Comparison of ENCODE assay signal across 23 mouse cellular contexts in the genomic region with DNA sequence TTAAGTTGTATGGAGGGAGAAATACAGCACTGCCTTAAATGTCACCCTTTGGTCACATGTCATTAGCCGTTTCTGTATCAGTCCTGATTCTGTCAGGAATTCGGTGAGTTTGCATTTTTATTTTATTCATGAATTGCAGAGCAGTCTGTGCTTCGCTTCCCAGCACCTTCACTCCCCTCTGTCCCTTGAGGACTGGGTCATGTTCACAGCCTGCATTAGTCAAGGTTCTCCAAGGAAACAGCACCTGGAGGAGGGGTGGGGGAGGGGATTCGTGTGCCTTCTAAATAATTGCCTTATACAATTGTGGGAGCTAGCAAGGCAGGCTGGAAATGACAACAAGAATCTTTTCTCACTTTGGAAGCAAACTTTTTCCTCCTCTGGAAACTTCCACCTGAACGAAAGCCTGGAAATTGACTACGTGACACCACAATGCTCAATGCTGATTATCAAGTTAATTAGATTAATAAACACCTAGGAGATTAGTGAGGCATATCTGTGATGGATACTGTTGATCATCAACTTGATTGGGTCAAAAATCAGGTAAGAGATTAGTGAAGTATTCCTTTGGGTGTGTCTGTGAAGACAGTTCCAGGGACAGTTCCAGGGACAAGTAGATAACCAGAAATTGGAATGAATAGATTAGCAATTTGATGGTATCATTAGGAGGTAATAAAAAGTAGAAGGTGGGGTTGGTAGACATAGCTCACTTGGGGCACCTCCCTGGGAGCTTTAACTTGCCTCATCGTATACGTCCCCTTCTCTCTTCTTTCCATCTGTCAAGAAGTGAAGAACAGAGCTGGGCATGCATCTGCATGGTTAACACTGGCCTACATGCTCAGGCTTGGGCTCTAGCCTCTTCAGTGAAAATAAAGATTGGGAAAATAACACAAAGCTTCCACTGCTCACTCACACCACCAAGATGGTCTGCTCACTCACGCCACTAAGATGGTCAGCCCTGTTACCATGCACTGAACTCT.
DNase-seq lines count a peak whose midpoint lies in the region; ATAC-seq lines count a peak whose summit lies in the region.
"Had no signal": no experiment of that assay in that cellular context is flagged by ENCODE, and none has a peak within 500 bp of the region (broad histone marks: within the 10 kb centered on the region; RNA-seq: fewer than 3 reads in every experiment).

No protein-coding gene starts in this region.

- H3K9me3 ChIP-seq in embryonic facial prominence, embryonic 14.5 days (ENCODE audit: control insufficient read depth, low read length), result no peaks in the 10 kb centered on the region
- no peaks in the 10 kb centered on the region for H3K9me3 ChIP-seq in embryonic facial prominence, embryonic 10.5 days
- no peaks in the 10 kb centered on the region for H3K9me3 ChIP-seq in kidney, embryonic 14.5 days (ENCODE audit: control insufficient read depth, low read length)
- H3K9me3 ChIP-seq in neural tube, embryonic 11.5 days (ENCODE audit: control insufficient read depth, low read length), result no peaks in the 10 kb centered on the region
- no peaks in the 10 kb centered on the region for H3K9me3 ChIP-seq in midbrain, embryonic 14.5 days (ENCODE audit: control insufficient read depth, low read length)
- H3K9me3 ChIP-seq: forebrain, embryonic 15.5 days; heart, embryonic 15.5 days; limb, embryonic 10.5 days; megakaryocyte, embryonic 14.5 days had no signal

- WGBS in embryonic facial prominence, embryonic 14.5 days, result 65% methylated on average over 9 of the region's 9 CpGs
- WGBS in embryonic facial prominence, embryonic 10.5 days, result 81% methylated on average over 9 of the region's 9 CpGs
- 61% methylated on average over 9 of the region's 9 CpGs for WGBS in kidney, embryonic 14.5 days
- 69% methylated on average over 9 of the region's 9 CpGs for WGBS in neural tube, embryonic 11.5 days
- WGBS in midbrain, embryonic 14.5 days, result 59% methylated on average over 9 of the region's 9 CpGs

- no peaks in the 10 kb centered on the region for H3K27me3 ChIP-seq in embryonic facial prominence, embryonic 14.5 days (replicated peaks; ENCODE audit: control insufficient read depth, insufficient read depth, low read length)
- H3K27me3 ChIP-seq in embryonic facial prominence, embryonic 10.5 days (replicated peaks; ENCODE audit: low read depth, poor library complexity, severe bottlenecking), result no peaks in the 10 kb centered on the region
- H3K27me3 ChIP-seq in kidney, embryonic 14.5 days (ENCODE audit: control insufficient read depth, insufficient read depth, low read length), result no peaks in the 10 kb centered on the region
- no peaks in the 10 kb centered on the region for H3K27me3 ChIP-seq in neural tube, embryonic 11.5 days (ENCODE audit: control insufficient read depth, insufficient read depth, low read length)
- H3K27me3 ChIP-seq in midbrain, embryonic 14.5 days (ENCODE audit: control insufficient read depth, insufficient read depth, low read length), result no peaks in the 10 kb centered on the region
- H3K27me3 ChIP-seq: forebrain, embryonic 15.5 days; heart, embryonic 15.5 days; megakaryocyte, embryonic 14.5 days; Patski had no signal

- H3K36me3 ChIP-seq in embryonic facial prominence, embryonic 14.5 days (ENCODE audit: control insufficient read depth, insufficient read depth, low read length), result no peaks in the 10 kb centered on the region
- H3K36me3 ChIP-seq in embryonic facial prominence, embryonic 10.5 days (replicated peaks), result no peaks in the 10 kb centered on the region
- H3K36me3 ChIP-seq in kidney, embryonic 14.5 days (ENCODE audit: control insufficient read depth, insufficient read depth, low read length), result no peaks in the 10 kb centered on the region
- H3K36me3 ChIP-seq in neural tube, embryonic 11.5 days (ENCODE audit: control insufficient read depth, insufficient read depth, low read length), result no peaks in the 10 kb centered on the region
- H3K36me3 ChIP-seq in midbrain, embryonic 14.5 days (ENCODE audit: control insufficient read depth, insufficient read depth, low read length), result no peaks in the 10 kb centered on the region
- H3K36me3 ChIP-seq: forebrain, embryonic 15.5 days; heart, embryonic 15.5 days; limb, embryonic 10.5 days had no signal

- peak; percentile 31 for DNase-seq in embryonic facial prominence, embryonic 14.5 days (ENCODE audit: low spot score)
- no peak for DNase-seq in embryonic facial prominence, embryonic 10.5 days (ENCODE audit: low spot score)
- no peak for DNase-seq in kidney, adult 18-20 months
- no peak for DNase-seq in neural tube, embryonic 11.5 days (ENCODE audit: low spot score)
- no peak for DNase-seq in neural tube, embryonic 10.5 days (ENCODE audit: extremely low spot score, low spot score)
- DNase-seq in midbrain, embryonic 14.5 days, result peak; percentile 67
- DNase-seq in layer of hippocampus, adult 9-10 months (ENCODE audit: low spot score), result no peak
- DNase-seq: adrenal gland, postnatal 25 days; cerebellum, adult 18-20 months; cerebellum, postnatal 36 days; gastrocnemius, postnatal 36 days; layer of hippocampus, adult 9-11 months; lung, adult 18-20 months; right cerebral cortex, adult 18-20 months had no signal

- H3K4me2 ChIP-seq in embryonic facial prominence, embryonic 14.5 days (ENCODE audit: low read depth, low read length), result no peak overlapping the region
- H3K4me2 ChIP-seq in kidney, embryonic 14.5 days (replicated peaks; ENCODE audit: low read depth, low read length), result no peak overlapping the region
- no peak overlapping the region for H3K4me2 ChIP-seq in neural tube, embryonic 11.5 days (ENCODE audit: low read depth)
- no peak overlapping the region for H3K4me2 ChIP-seq in midbrain, embryonic 14.5 days (ENCODE audit: low read length)
- H3K4me2 ChIP-seq: forebrain, embryonic 15.5 days; heart, embryonic 15.5 days; liver, embryonic 11.5 days had no signal

- H3K4me1 ChIP-seq in embryonic facial prominence, embryonic 14.5 days (ENCODE audit: control insufficient read depth, insufficient read depth, low read length), result no peaks in the 10 kb centered on the region
- no peaks in the 10 kb centered on the region for H3K4me1 ChIP-seq in embryonic facial prominence, embryonic 10.5 days
- no peaks in the 10 kb centered on the region for H3K4me1 ChIP-seq in kidney, embryonic 14.5 days (ENCODE audit: control insufficient read depth, insufficient read depth, low read length)
- H3K4me1 ChIP-seq in neural tube, embryonic 11.5 days (ENCODE audit: control insufficient read depth, insufficient read depth, low read length), result no peaks in the 10 kb centered on the region; the same call in 1 of the 2 replicates
- H3K4me1 ChIP-seq in midbrain, embryonic 14.5 days (ENCODE audit: control insufficient read depth, insufficient read depth, low read length), result 0 out of 2 replicates have a peak, but pooled peaks cover 3% of the 10 kb centered on the region
- H3K4me1 ChIP-seq: forebrain, embryonic 15.5 days; heart, embryonic 15.5 days; limb, embryonic 10.5 days; megakaryocyte, embryonic 14.5 days had no signal

- H3K4me3 ChIP-seq in embryonic facial prominence, embryonic 14.5 days (ENCODE audit: low read depth, low read length), result no peak overlapping the region
- no peak overlapping the region for H3K4me3 ChIP-seq in embryonic facial prominence, embryonic 10.5 days
- no peak overlapping the region for H3K4me3 ChIP-seq in kidney, embryonic 14.5 days (ENCODE audit: low read length)
- no peak overlapping the region for H3K4me3 ChIP-seq in neural tube, embryonic 11.5 days (ENCODE audit: low read depth, low read length)
- no peak overlapping the region for H3K4me3 ChIP-seq in midbrain, embryonic 14.5 days (replicated peaks; ENCODE audit: low read depth, low read length)
- H3K4me3 ChIP-seq: forebrain, embryonic 15.5 days; heart, embryonic 15.5 days; limb, embryonic 10.5 days; megakaryocyte, embryonic 14.5 days; myocyte had no signal

- no peak overlapping the region for H3K9ac ChIP-seq in embryonic facial prominence, embryonic 14.5 days (ENCODE audit: low read depth, low read length)
- no peak overlapping the region for H3K9ac ChIP-seq in kidney, embryonic 14.5 days (ENCODE audit: low read depth, low read length)
- H3K9ac ChIP-seq in neural tube, embryonic 11.5 days (ENCODE audit: low read length), result no peak overlapping the region
- no peak overlapping the region for H3K9ac ChIP-seq in midbrain, embryonic 14.5 days (replicated peaks; ENCODE audit: low read length)
- H3K9ac ChIP-seq: forebrain, embryonic 15.5 days; heart, embryonic 15.5 days had no signal

- 0 out of 2 replicates have a peak, but pooled peaks have one; percentile 48 for ATAC-seq in embryonic facial prominence, embryonic 14.5 days (ENCODE audit: low read depth)
- peak; percentile 81; the same call in 1 of the 2 replicates for ATAC-seq in kidney, embryonic 14.5 days (ENCODE audit: low FRiP score, low TSS enrichment)
- ATAC-seq in neural tube, embryonic 11.5 days (ENCODE audit: insufficient read depth, low FRiP score, low TSS enrichment), result 0 out of 2 replicates have a peak, but pooled peaks have one; percentile 35
- ATAC-seq in midbrain, embryonic 14.5 days (ENCODE audit: low FRiP score, low TSS enrichment), result no peak
- ATAC-seq: forebrain, embryonic 15.5 days; intestine, embryonic 16.5 days; Patski had no signal

- no peak overlapping the region for H3K27ac ChIP-seq in embryonic facial prominence, embryonic 14.5 days (replicated peaks; ENCODE audit: low read depth, low read length)
- H3K27ac ChIP-seq in embryonic facial prominence, embryonic 10.5 days (replicated peaks), result no peak overlapping the region
- no peak overlapping the region for H3K27ac ChIP-seq in kidney, embryonic 14.5 days (ENCODE audit: low read depth, low read length)
- H3K27ac ChIP-seq in neural tube, embryonic 11.5 days (ENCODE audit: low read depth, low read length), result no peak overlapping the region
- H3K27ac ChIP-seq in midbrain, embryonic 14.5 days (replicated peaks; ENCODE audit: low read depth, low read length), result peak overlapping the region; percentile 20; the same call in 1 of the 2 replicates
- H3K27ac ChIP-seq: forebrain, embryonic 15.5 days; heart, embryonic 15.5 days; limb, embryonic 10.5 days had no signal

Comparison
In these comparisons a context has a peak if more than half of its experiments do, and no peak if none do; other contexts are left out.
1. DNase-seq: peak in embryonic facial prominence, embryonic 14.5 days (single experiment) and midbrain, embryonic 14.5 days (single experiment); none in embryonic facial prominence, embryonic 10.5 days (single experiment), kidney, adult 18-20 months (single experiment), neural tube, embryonic 11.5 days (single experiment), neural tube, embryonic 10.5 days (single experiment) and layer of hippocampus, adult 9-10 months (single experiment).